Mouse (Mus musculus): ENCODE measurements around the gene Syn3.

Gene Syn3

GRCm38 (mm10) chr10:86009688-86010087 lies 489.0 kb downstream of the Syn3 start:
- DNase-seq (ENCODE audit: low spot score in 2 of 2): no peak

GRCm38 (mm10) chr10:86006455-86006854 lies 492.2 kb downstream of the Syn3 start:
- DNase-seq (ENCODE audit: low spot score in 2 of 2): no peak

Measured in right cerebral cortex, postnatal 10 days (tissue).